Mouse (Mus musculus) heart, adult 2 months (tissue): ENCODE data around the gene Gpt2.

Experiments
- EP300 ChIP-seq: fragments of 200-500 bp; IDR thresholded peaks from 2 replicates; pipeline ENCODE4 v1.6.1; 2011; ENCODE audit warnings: low read depth, low read length, control low read depth; ENCODE audit not compliant: insufficient read depth
- POLR2A ChIP-seq: fragments of 200-500 bp; IDR thresholded peaks from 2 replicates; pipeline ENCODE4 v1.6.1; 2011; ENCODE audit warnings: mild to moderate bottlenecking, low read depth, low read length, control low read depth; ENCODE audit not compliant: insufficient read depth

DNA sequence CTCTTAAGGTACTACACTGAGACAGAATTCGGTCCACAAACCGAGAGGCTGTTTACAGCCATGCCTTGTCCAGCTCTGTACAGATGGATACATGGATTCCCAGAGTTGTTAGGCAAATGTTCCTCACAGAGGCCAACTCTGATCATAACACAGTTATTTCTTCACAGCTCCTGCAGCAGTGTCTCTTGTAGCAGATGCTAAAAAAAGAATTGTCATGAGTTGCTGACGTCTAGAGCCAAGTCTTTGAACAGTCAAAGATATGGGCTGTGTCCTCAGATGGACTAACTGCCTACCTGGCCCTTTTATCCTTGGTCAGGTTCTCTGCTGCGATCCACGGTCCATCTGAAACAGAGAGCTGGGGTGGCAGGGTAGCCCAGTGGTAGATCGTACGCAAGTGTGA is 31.7 kb downstream of the Gpt2 start:
- 0 out of 2 replicates have a peak, but pooled peaks have one; percentile 37 for TF ChIP-seq EP300
- TF ChIP-seq POLR2A: peak; percentile 41; the same call in 1 of the 2 replicates
